In genomic region chr16:93884722-93885113, GRCm38 (mm10) we compare ENCODE assay signal across 9 mouse cellular contexts. TPM values are rescaled to one million over a fixed set of nuclear protein-coding genes. Genes with fewer than 3 reads are reported as not detected.
DNase-seq lines count a peak whose midpoint lies in the region; ATAC-seq and TF ChIP-seq lines count a peak whose summit lies in the region.
"Had no signal": no experiment of that assay in that cellular context is flagged by ENCODE, and none has a peak within 500 bp of the region (broad histone marks: within the 10 kb centered on the region; RNA-seq: fewer than 3 reads in every experiment).

No protein-coding gene starts in this region.

- TF ChIP-seq POLR2A in cortical plate, adult 2 months (IDR thresholded peaks at IDR 0.05; ENCODE audit: extremely low read depth, insufficient read depth, low read length) = no peak

- H3K36me3 ChIP-seq in kidney, embryonic 16.5 days (ENCODE audit: insufficient read depth, low read length) = peaks cover 12% of the 10 kb centered on the region
- peaks cover 2% of the 10 kb centered on the region; the same call in 1 of the 2 replicates for H3K36me3 ChIP-seq in hindbrain, embryonic 15.5 days
- 0 out of 2 replicates have a peak, but pooled peaks cover 5% of the 10 kb centered on the region for H3K36me3 ChIP-seq in midbrain, embryonic 14.5 days (ENCODE audit: control insufficient read depth, insufficient read depth, low read length)

- H3K27me3 ChIP-seq in kidney, embryonic 16.5 days (ENCODE audit: insufficient read depth, low read length) = no peaks in the 10 kb centered on the region
- no peaks in the 10 kb centered on the region for H3K27me3 ChIP-seq in hindbrain, embryonic 15.5 days
- H3K27me3 ChIP-seq in midbrain, embryonic 14.5 days (ENCODE audit: control insufficient read depth, insufficient read depth, low read length) = no peaks in the 10 kb centered on the region
- H3K27me3 ChIP-seq: Patski had no signal

- no peak overlapping the region for H3K27ac ChIP-seq in kidney, embryonic 16.5 days (ENCODE audit: low read length)
- no peak overlapping the region for H3K27ac ChIP-seq in cortical plate, adult 2 months (ENCODE audit: insufficient read depth, low read length)
- no peak overlapping the region for H3K27ac ChIP-seq in hindbrain, embryonic 15.5 days (replicated peaks)
- no peak overlapping the region for H3K27ac ChIP-seq in midbrain, embryonic 14.5 days (replicated peaks; ENCODE audit: low read depth, low read length)

- peaks cover 16% of the 10 kb centered on the region; the same call in 1 of the 2 replicates for H3K4me1 ChIP-seq in kidney, embryonic 16.5 days (ENCODE audit: insufficient read depth, low read length)
- H3K4me1 ChIP-seq in cortical plate, adult 2 months (ENCODE audit: control insufficient read depth, insufficient read depth, low read length) = no peaks in the 10 kb centered on the region
- H3K4me1 ChIP-seq in hindbrain, embryonic 15.5 days (replicated peaks) = peaks cover 16% of the 10 kb centered on the region
- H3K4me1 ChIP-seq in midbrain, embryonic 14.5 days (ENCODE audit: control insufficient read depth, insufficient read depth, low read length) = no peaks in the 10 kb centered on the region

- 47% methylated on average over 5 of the region's 5 CpGs for WGBS in kidney, embryonic 16.5 days
- 48% methylated on average over 5 of the region's 5 CpGs for WGBS in hindbrain, embryonic 15.5 days
- WGBS in midbrain, embryonic 14.5 days = 44% methylated on average over 5 of the region's 5 CpGs

- H3K4me2 ChIP-seq in kidney, embryonic 16.5 days (replicated peaks; ENCODE audit: low read depth, low read length) = peak overlapping the region; percentile 93
- H3K4me2 ChIP-seq in hindbrain, embryonic 15.5 days = peak overlapping the region; percentile 93
- peak overlapping the region; percentile 93 for H3K4me2 ChIP-seq in midbrain, embryonic 14.5 days (ENCODE audit: low read length)

- no peak for TF ChIP-seq CTCF in cortical plate, adult 2 months (IDR thresholded peaks at IDR 0.05; ENCODE audit: extremely low read depth, insufficient read depth, low read length)

- peak overlapping the region; percentile 75 for H3K9ac ChIP-seq in kidney, embryonic 16.5 days (replicated peaks; ENCODE audit: low read length)
- peak overlapping the region; percentile 50; the same call in 1 of the 2 replicates for H3K9ac ChIP-seq in hindbrain, embryonic 15.5 days
- H3K9ac ChIP-seq in midbrain, embryonic 14.5 days (replicated peaks; ENCODE audit: low read length) = no peak overlapping the region; the same call in 1 of the 2 replicates

- no peaks in the 10 kb centered on the region for H3K9me3 ChIP-seq in kidney, embryonic 16.5 days (ENCODE audit: low read length)
- no peaks in the 10 kb centered on the region for H3K9me3 ChIP-seq in hindbrain, embryonic 15.5 days
- no peaks in the 10 kb centered on the region for H3K9me3 ChIP-seq in midbrain, embryonic 14.5 days (ENCODE audit: control insufficient read depth, low read length)

- no peak for ATAC-seq in kidney, embryonic 16.5 days (ENCODE audit: low FRiP score, low TSS enrichment)
- ATAC-seq in hindbrain, embryonic 15.5 days (ENCODE audit: low FRiP score, low read depth) = no peak
- ATAC-seq in midbrain, embryonic 14.5 days (ENCODE audit: low FRiP score, low TSS enrichment) = no peak

- no peak for DNase-seq in kidney, postnatal 25 days
- DNase-seq in midbrain, embryonic 14.5 days = no peak
- DNase-seq in frontal cortex, postnatal 10 days (ENCODE audit: low spot score in 2 of 2) = no peak
- DNase-seq in thymus, postnatal 25 days = no peak
- DNase-seq in gastrocnemius, postnatal 25 days = no peak

- peak overlapping the region; percentile 83 for H3K4me3 ChIP-seq in kidney, embryonic 16.5 days (ENCODE audit: low read length)
- H3K4me3 ChIP-seq in cortical plate, adult 2 months (ENCODE audit: insufficient read depth, low read length) = peak overlapping the region; percentile 46; the same call in 1 of the 2 replicates
- H3K4me3 ChIP-seq in hindbrain, embryonic 15.5 days = peak overlapping the region; percentile 68
- H3K4me3 ChIP-seq in midbrain, embryonic 14.5 days (replicated peaks; ENCODE audit: low read depth, low read length) = peak overlapping the region; percentile 68

RNA-seq across cellular contexts. Expression of gene Chaf1b, which starts 1.0 kb away (rescaled TPM):
- 70.3 and 72.1 TPM in 2 replicates for polyA plus RNA-seq in kidney, embryonic 16.5 days (2015; fragmentation: Nextera tagmentation; extraction: Ambion mirVana)
- 0.74 and 0.96 TPM in 2 replicates for polyA plus RNA-seq in cortical plate, adult 2 months (2012; rRNA removed)
- polyA plus RNA-seq in hindbrain, embryonic 15.5 days (2015; fragmentation: Nextera tagmentation; extraction: Ambion mirVana) = 19.9 and 20.1 TPM in 2 replicates
- 17.3 and 22.1 TPM in 2 replicates for polyA plus RNA-seq in midbrain, embryonic 14.5 days (2014; fragmentation: Nextera tagmentation; extraction: Ambion mirVana)
- under 1 TPM; 0.26 to 0.54 TPM for total RNA-seq in gastrocnemius, postnatal 25 days (2021)

RNA-seq across cellular contexts. Expression of gene Morc3, which starts 52.8 kb away (rescaled TPM):
- 33.1 and 33.3 TPM in 2 replicates for polyA plus RNA-seq in kidney, embryonic 16.5 days (2015; fragmentation: Nextera tagmentation; extraction: Ambion mirVana)
- 19.6 and 22.0 TPM in 2 replicates for polyA plus RNA-seq in cortical plate, adult 2 months (2012; rRNA removed)
- polyA plus RNA-seq in hindbrain, embryonic 15.5 days (2015; fragmentation: Nextera tagmentation; extraction: Ambion mirVana) = 29.4 and 29.9 TPM in 2 replicates
- 36.6 and 37.1 TPM in 2 replicates for polyA plus RNA-seq in midbrain, embryonic 14.5 days (2014; fragmentation: Nextera tagmentation; extraction: Ambion mirVana)
- 10 to 100 TPM; 11.4 to 13.9 TPM for total RNA-seq in gastrocnemius, postnatal 25 days (2021)
